Mouse (Mus musculus) gastrocnemius, postnatal 36 days (tissue): ENCODE data around the gene Tk1. TPM values are rescaled to one million over a fixed set of nuclear protein-coding genes. Genes with fewer than 3 reads are reported as not detected.
"Not testable (repeated sequence)": the region's sequence is repeated elsewhere in the genome, so short reads cannot be mapped to it uniquely, and the experiment has no call there.

ENCODE experiments used
- DNase-seq, 2 experiments: peaks; one replicate each; pipeline ENCODE4 v3.0.0; 2022
- intact Hi-C: fragments of 180-260 bp; cut with DNase I; formaldehyde crosslinking; loops from one replicate; pipeline ENCODE4 v1.15.1; 2025
- total RNA-seq, 2 experiments: library from RNA; stranded (reverse); gene quantifications; 2 replicates each; pipeline ENCODE4 v1.2.3; 2021

The Tk1 gene
- total RNA-seq, 2 experiments from 2014 or later = 4.5 TPM

GRCm38 (mm10) chr11:117826164-117826563, 272 bp upstream of the Tk1 start:
- DNase-seq = no peak
- intact Hi-C loops = loop anchor here (5.0 kb wide), 3 partner anchors 119 to 594 kb away; no protein-coding TSS in a partner anchor

- DNase-seq = peak; percentile 72 to 78
- intact Hi-C loops = no loop called here
Measured at GRCm38 (mm10) chr11:117824060-117824969, 1.6 kb downstream of the Tk1 start.

GRCm38 (mm10) chr11:117823411-117823810, 2.5 kb downstream of the Tk1 start:
- intact Hi-C loops = no loop called here

GRCm38 (mm10) chr11:117822728-117823241, 3.1 kb downstream of the Tk1 start:
- intact Hi-C loops = no loop called here
- peak in 1 of 2 experiments; percentile 28 for DNase-seq

More at GRCm38 (mm10) chr11:117823411-117823810, 2.5 kb downstream of the Tk1 start:
- DNase-seq = no peak

- intact Hi-C loops = no loop called here
- DNase-seq = no peak
Measured at GRCm38 (mm10) chr11:117821868-117822267, 4.0 kb downstream of the Tk1 start.

- intact Hi-C loops = no loop called here
- no peak for DNase-seq
Measured at GRCm38 (mm10) chr11:117820173-117820572, 5.7 kb downstream of the Tk1 start.

GRCm38 (mm10) chr11:117819095-117819494, 6.8 kb downstream of the Tk1 start:
- intact Hi-C loops = no loop called here
- DNase-seq = peak; percentile 46 to 50

- no peak for DNase-seq
- intact Hi-C loops = no loop called here
Measured at GRCm38 (mm10) chr11:117816389-117816996, 9.4 kb downstream of the Tk1 start.

GRCm38 (mm10) chr11:117815850-117816249, 10.0 kb downstream of the Tk1 start:
- intact Hi-C loops, DNase-seq: not testable (repeated sequence)

- intact Hi-C loops = no loop called here
- DNase-seq = no peak
Measured at GRCm38 (mm10) chr11:117814704-117815366, 11.1 kb downstream of the Tk1 start.

GRCm38 (mm10) chr11:117813867-117814266, 12.0 kb downstream of the Tk1 start:
- intact Hi-C loops = no loop called here
- DNase-seq = no peak

- intact Hi-C loops = no loop called here
- DNase-seq = peak; percentile 75 to 87
Measured at GRCm38 (mm10) chr11:117810401-117811046, 15.4 kb downstream of the Tk1 start.

- intact Hi-C loops = no loop called here
- peak; percentile 69 to 72 for DNase-seq
Measured at GRCm38 (mm10) chr11:117809407-117810311, 16.2 kb downstream of the Tk1 start, which contains the start of the genes Gm20708 and Syngr2. Gene Gm20708 (plus strand): TSS chr11:117809668. Gene Syngr2 (plus strand): TSS chr11:117809668.

GRCm38 (mm10) chr11:117806781-117807180, 19.1 kb downstream of the Tk1 start:
- DNase-seq = no peak
- intact Hi-C loops = no loop called here

GRCm38 (mm10) chr11:117803166-117803688, 22.7 kb downstream of the Tk1 start:
- DNase-seq = no peak
- intact Hi-C loops = no loop called here

GRCm38 (mm10) chr11:117801650-117802049, 24.2 kb downstream of the Tk1 start:
- intact Hi-C loops = no loop called here
- no peak for DNase-seq

GRCm38 (mm10) chr11:117800038-117800437, 25.9 kb downstream of the Tk1 start:
- DNase-seq = no peak
- intact Hi-C loops = no loop called here

- no peak for DNase-seq
- intact Hi-C loops = no loop called here
Measured at GRCm38 (mm10) chr11:117799174-117799573, 26.7 kb downstream of the Tk1 start.

- no peak for DNase-seq
- intact Hi-C loops = no loop called here
Measured at GRCm38 (mm10) chr11:117798160-117798541, 27.7 kb downstream of the Tk1 start.
